Mouse (Mus musculus) adrenal gland, postnatal 4 days (tissue): ENCODE results near the gene Plxna1. TPM values are rescaled to one million over a fixed set of nuclear protein-coding genes. Genes with fewer than 3 reads are reported as not detected.

Experiments used
- DNase-seq, 2 experiments: peaks; one replicate each; pipeline ENCODE4 v3.0.0; 2021 to 2022; ENCODE audit warnings: low spot score in 2 of 2, mixed read lengths in 2 of 2
- total RNA-seq, 2 experiments: library from RNA; stranded (reverse); gene quantifications; 2 replicates each; pipeline ENCODE4 v1.2.3; 2021

Gene Plxna1
- total RNA-seq, 2 experiments from 2014 or later, result 67.4 to 77.6 TPM

DNA sequence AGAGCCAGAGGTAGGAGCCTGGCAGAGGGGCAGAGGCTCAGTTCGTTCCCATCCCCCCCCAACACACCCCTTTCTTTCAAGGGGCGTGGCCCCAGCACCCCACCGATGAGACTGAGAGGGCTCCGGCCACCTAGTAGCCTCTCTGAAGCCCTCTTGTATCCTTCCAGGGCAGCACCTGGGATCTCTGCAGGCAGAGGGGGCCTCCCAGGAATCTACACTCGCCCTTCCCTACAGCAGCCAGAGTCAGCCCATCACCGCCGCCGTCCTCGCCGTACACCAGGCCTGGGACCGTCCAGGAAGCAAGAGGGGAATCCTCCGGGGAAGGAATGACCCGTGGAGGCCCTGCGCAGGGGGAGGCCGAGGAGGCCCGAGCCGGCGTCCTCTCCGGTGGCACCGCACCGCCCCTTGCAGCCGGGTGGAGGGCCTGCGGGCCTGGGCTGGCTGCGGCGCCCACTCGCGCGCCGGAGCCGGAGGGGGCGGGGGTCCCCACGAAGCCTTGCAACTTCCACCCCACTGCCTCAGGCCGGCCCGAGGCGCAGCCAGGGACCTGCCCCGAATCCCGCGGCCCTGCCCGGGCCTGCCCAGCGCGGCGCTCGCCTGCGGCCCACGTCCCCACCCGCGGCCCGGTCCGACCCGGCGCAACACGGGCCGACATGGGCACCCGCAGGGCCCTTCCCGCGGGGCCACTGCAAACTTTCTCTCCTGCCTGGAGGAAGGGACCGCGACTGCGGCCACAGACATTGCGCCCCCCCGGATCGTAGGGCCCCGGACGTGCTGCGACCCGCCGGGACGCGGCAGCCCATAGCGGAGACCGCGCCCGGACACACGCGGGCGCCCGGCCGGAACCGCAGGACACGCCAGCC lies 771 bp downstream of the Plxna1 start:
- DNase-seq, result peak in 1 of 2 experiments; percentile 44

DNA sequence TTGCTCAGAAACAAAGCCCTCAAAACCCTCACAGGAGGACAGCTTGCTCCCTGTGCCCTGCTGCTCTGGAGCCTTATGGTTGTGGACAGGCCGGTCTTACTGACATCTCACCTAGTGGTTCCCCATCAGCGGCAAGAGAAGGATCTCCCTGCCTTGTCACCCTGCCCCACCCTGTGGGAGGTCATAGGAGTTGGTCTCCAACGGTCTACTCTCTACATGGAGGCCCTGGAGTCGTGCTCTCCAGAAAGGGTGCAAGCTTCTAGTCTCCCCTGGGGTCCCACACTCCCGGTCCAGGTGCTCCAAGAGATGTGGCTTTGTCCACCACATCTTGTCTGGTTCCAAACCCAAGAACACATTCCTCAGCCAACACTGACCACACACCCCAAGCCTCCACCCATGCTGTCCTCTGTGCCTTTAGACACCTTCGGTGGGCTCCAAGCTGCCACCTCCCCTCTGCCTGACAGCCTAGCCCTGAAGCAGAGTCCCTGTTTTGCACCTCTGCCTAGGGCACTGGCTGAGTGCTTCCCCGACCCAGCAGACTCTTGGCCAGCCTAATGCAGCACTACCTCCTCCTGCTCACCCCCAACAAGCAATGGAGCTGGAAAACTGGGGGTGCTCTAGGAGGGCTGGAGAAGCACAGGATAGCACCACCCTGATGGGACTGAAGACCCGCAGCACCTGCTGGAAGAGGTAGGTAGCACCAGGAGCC lies 1.6 kb downstream of the Plxna1 start:
- DNase-seq, result no peak

DNA sequence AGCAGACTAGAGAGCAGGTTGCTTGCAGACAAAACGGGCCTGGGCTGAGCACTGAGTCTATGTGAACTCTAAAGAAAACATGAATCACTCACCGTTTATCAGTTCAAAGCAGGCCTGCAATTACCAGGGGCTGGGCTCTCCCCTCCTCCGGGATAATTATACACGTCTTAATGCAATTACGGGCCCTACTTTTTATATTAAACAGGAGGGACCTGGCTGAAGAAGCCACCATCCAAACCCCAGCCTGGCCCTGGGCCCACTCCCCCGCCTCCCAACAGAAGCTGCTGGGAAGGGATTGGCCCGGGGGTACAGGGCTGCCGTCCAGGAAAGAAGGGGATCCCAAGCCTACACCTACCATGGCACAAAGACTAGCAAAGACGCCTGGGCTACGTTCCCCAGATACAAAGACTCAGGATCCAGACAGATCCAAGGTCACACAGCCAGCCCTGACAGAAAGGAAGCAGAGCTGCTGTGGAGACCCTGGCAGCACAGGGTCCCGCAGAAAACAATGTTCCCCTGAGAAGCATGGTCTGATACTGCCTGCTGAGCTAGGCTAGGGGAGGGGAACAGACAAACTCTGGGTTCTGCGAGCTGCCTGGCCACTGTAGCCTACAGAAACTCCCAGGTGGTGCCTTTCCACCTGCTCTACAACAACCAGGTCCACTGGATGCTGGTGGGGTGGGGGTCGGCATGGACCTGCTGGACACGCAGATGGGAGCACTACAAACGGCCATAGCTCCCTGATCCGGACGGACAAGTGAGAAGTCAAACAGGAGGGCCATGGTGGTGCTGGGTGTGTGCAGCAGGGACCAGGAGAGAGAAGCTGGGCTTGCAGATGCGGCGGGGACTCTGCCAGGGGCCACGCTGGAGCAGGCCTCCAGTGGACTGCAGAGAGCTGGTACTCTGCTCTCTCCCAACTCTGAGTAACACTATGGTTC lies 2.4 kb downstream of the Plxna1 start:
- DNase-seq, result no peak

DNA sequence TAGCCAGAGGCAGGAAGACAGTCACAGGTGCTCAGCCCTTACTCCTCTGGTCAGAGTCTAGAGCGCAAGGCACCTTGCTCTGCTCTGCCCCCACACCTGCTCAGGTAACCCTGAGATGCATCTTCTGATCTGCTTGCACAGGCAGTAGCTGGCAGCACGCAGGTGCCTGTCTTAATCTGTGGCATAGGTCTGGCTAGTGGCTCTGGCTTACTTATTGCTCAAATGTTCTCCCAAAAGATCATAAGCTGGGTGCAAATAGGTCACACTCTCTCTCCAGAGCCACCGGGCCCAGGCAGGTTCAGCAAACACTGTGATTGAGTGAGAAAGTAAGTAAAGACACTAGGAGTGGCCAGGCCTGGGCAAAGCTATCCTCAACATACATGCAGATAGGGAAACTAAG lies 3.2 kb downstream of the Plxna1 start:
- no peak for DNase-seq

DNA sequence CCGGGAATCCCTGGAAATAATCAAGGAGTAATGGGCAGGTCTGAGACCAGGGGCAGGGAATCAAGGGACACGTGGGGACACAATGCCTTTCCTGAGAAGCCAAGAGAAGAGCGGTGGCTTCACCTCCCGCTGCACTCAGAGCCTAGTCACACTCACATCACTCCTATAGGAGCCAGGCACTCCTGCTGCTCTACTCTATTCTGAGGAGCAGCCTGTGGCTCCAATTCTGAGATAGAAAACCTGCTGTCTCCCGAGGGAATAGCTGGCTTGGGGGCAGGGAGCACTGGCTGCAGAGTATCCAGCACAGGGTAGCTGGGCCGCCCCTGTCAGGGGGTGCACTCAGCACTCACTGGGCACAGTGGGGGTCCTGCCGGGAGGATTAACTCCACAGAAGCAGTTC lies 6.8 kb downstream of the Plxna1 start:
- DNase-seq, result no peak

DNA sequence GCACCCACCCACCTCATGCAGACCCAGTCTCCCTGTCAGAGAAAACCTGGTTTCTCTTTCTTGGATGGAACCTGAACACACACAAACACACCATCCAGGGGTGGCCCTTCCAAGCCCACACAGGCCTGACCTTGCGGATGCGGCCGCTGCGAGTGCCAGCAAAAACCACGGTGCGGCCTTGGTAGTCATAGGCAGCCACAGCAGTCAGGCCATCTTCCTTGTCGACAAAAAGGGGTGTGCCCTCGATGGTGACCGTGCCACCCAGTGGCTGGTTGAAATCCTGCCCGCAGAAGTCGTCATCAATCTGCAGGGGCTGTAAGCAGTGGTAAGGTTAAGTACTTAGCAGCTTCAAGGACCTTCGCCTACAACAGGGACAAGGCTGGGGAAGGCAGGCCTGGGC lies 7.7 kb downstream of the Plxna1 start:
- DNase-seq, result peak in 1 of 2 experiments; percentile 66

DNA sequence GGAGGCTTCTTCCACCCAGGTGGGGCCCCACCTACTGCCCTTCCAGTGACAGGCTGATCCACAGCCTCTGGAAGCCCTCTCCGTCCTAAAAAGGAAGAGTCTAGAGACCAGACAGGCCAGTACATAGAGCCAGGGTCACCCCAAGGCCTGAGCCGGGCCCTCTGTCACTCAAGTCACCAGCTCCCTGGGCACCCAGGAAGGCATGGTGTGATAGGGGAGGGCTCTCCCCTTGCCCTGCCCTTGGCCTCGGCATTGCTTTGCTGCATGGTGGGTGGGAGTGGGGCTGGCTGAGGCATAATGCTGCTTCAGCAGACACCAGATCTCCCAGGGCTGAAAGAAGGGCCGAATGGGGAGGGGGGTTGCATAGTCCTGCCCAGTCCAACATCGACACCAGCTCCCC lies 8.3 kb downstream of the Plxna1 start:
- DNase-seq, result no peak

DNA sequence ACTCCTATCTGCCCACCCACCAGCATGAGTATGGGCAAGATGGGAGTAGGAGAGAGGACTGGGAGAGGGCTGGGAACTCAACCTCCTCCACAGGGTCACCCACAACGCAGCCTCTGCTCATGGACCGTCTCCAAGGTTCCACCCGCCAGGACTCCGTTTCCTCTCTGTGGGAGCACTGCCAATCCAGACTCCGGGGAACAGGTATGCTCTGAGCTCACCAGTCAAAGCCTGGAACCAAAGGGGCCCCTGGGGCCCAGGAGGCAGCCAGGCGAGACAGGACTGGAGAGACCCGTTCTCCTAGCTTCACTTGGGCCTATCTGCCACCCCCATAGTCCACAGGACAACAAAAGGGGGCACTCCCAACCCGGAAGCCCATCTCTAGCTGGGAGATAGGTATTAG lies 9.3 kb downstream of the Plxna1 start:
- no peak for DNase-seq

DNA sequence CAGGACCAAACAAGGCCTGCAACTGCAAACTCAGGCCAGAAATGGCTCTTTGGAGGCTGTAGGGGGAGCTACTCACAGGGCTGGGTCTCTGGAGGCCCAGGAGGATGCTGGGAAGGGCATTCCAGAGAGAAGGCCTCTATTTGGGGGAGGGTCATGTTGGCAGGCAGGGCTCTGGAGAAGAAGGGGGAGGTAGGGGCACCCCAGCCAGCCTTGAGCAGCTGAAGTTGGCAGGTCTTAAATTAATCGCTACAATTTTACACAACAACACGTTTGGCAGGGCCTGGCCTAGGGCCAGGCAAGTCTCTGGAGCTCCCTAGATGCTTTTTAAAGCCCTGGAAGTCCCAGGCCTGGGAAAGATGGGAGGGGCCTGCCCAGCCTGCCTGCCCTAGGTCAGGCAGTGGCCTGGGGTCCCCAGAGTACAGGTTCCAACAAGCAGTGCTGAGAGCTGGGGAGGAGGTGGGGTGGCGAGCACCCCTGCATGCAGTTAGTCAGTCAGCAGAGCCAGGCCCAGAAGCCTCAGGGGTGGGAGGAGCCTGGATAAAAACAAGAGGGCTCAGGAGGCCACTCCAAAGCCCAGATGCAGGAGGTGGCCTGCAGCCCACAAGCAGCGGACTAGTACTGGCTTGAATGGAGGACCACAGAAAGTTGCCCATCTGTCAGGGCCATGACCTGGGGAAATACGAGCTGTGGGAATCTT lies 10.8 kb downstream of the Plxna1 start:
- peak in 1 of 2 experiments; percentile 45 for DNase-seq

DNA sequence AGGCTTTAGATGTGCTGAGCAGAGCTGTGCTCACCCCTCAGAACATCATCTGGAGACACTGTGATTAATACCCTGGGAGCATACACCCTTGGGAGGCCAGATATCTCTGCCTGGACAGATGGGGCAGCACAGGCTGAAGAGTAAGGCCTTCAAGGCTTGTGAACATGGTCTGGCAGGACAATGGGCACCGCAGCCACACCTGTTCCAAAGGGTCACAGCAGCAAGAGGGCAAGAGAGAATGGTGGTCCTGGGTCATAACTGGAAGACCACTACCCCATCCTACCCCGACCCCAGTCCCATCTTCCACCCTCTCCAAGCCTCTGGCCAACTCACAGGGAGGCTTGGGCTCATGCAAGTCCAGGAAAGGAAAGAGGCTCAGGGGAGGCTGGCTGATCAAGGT lies 11.9 kb downstream of the Plxna1 start:
- no peak for DNase-seq

DNA sequence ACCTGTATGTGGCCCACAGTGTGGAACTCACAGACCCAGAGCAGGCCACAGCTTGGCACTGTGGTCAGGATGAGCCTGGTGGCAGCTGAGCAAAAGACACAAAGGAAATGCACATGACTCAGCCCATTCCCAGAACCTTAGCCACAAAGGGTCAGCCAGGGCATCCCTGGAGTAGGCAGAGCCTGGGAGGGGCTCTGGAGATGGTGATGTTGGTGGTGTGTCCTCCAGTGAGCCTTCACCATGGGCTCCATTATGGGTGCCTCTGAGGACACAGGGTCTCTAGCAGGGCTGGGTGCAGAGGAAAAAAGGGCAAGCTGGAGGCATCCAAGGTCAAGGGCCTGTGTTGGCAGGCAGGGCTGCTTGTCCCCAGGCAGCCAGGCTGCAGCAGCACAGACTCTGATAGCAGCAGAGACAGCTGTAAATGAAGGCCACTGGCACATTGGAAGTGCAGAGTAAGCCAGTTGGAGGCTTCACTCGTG lies 12.3 kb downstream of the Plxna1 start:
- DNase-seq, result no peak

DNA sequence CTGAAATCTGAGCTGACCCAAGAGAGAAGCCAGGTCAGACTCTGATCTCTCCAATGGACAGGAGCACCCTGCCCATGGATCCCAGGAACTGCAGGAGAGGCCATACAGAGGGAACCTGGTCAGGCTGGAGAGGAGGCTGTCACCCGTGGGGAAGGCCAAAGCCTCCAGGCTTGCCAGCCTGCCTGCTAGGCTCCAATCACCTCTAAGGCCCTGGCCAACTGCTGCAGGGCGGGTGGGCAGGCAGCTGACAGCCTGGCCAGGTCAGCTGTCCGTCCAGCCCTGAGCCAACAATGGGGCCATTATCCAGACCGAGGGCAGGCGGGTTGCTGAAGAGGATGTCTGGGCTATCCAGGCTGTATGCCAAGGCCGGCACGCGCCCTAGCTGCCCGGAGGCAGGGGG lies 14.1 kb downstream of the Plxna1 start:
- DNase-seq, result no peak

DNA sequence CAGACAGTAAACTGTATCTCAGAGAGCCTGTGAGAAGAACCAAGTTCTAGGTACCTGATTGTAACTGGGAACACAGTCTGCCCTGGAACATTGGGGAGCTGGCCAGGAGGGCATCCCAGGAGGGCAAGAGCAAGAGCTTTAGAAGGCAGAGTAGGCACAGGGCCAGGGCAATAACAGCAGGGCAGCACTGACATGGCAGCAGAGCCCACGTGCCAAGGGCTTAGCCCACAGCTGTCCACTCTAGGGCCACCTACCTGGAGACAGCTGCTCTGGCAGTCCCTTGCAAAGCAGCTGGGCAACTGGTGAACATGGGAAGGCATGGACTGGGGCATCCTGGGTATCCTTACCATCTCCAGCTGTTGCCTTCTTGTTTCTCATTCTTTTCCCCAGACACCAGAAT lies 14.6 kb downstream of the Plxna1 start:
- DNase-seq, result no peak

DNA sequence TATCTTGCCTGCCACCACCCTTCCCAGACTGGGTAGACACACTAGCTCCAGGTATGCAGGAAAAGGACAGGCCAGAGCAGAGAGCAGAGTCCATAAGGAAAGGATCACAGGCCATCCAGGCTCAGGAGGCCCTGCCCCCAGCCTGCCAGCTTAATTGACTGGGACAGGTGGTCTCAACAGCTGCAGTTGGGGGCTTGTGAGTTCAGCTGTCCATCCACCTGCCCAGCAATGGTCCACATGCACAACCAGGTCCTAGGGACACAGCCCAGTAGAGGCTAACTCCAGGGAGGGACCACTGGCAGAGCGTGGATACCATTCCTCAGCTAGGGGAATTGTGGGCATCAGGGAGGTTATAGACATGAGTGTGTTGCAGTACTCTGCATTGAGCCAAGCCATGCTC lies 16.6 kb downstream of the Plxna1 start:
- DNase-seq, result no peak

DNA sequence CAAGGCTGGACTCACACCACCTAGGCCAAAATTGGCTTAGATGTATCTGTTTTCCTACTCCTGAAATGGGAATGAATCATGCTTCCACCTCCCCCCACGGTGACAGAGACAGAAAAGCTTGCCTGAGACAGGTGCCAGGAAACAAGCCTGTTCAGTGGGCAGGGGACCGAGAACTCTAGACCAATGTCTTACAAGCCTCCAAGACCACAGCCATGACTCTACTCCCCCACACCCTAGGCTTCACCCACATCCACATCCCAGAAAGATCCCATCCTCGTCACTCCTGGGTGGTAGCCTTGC lies 17.0 kb downstream of the Plxna1 start:
- DNase-seq, result no peak

DNA sequence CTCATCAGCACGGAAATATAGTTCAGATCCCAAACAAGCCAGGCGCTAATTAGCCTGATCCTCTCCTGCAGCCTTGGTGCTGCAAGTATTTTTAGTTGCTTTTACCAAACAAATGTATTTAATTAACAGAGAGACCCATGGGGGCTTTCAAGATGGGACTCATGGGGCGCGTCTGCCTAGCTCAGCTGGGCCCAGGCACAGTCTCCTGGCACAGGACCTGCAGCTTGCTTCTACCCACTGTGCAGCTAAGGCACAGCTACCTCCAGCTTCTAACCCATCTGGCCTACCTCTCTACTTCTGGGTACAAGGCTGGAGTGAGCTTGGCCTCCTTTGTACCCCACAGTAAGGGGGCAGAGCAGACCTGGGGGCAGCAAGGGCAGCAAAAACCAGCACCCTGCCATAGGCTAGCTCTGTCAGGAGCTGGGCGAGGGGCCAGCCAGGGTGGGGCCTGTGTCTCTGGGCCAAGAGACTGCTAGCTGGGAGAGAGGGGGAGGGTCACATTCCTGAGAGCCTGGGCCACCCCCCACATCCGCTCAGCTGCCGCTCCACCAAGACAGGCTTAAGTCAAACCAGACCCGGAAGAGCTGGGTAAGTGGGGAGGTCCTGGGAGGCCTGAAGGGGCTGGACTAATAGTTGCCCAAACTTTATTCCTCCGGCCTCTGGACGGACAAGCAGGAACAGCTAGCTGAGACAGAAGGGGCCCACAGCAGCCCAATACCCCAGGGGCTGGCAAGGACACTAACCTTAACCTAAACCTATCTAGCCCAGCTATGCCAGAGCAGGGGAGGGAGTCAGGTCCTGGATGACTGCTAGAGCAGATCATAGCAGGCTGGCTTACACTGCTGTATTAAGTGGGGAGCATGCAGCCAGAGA lies 17.6 kb downstream of the Plxna1 start:
- DNase-seq, result peak in 1 of 2 experiments; percentile 37

DNA sequence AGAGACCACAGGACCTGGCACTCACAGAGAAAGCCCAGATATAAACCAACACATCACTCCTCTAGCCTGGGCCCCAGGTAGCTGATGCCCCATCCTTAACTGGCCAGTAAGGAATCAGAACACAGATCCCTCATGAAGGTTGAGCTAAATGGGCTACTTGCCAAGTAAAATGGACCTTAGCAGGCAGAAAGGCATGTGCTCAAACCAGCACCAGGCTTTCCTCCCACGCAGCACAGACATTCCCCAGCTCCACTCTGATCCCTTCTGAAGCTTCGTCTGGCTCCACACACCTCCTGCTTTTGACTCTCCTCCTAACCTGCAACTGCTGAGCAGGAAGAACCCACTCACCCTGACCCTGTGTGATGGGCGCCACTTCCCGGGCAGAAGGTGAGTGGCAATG lies 20.4 kb downstream of the Plxna1 start:
- DNase-seq, result no peak

DNA sequence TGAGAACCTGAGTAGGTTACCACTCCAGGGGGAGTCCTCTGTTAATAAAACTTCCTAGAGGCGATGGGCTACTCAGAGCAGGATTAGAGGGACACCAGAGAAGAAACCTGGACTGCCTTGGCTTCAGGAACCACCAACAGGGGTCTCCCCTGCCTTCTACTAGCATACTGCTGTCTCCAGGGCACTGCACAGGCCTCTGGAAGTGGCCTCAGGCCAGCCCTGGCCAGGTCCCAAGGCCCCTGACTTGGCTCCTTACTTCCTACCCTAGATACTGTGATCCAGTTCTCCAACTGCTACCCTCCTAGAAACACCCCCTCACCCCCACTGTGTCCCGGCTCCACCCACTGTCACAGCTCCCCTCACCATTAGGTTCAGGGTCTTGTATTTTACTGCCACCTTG lies 23.0 kb downstream of the Plxna1 start:
- peak; percentile 46 to 54 for DNase-seq

DNA sequence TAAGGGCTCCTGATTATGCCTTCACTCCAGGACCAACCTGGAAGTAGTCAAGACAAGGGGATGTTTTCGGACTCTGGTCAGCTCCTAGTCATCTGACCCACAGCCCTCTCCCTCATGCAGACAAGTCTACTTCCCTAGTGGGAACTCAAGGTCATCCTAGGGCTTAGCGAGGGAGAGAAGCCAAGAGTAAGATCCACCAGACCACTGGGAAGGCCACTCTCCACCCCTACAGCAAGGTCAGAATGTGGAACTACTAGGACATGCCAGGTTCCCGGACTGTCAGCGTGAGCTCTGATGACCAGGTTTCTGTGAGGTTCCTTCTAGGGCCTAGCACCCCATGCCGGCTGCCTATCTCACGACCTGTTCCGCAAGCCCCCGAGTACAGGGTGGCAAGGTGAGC lies 23.7 kb downstream of the Plxna1 start:
- DNase-seq, result no peak

DNA sequence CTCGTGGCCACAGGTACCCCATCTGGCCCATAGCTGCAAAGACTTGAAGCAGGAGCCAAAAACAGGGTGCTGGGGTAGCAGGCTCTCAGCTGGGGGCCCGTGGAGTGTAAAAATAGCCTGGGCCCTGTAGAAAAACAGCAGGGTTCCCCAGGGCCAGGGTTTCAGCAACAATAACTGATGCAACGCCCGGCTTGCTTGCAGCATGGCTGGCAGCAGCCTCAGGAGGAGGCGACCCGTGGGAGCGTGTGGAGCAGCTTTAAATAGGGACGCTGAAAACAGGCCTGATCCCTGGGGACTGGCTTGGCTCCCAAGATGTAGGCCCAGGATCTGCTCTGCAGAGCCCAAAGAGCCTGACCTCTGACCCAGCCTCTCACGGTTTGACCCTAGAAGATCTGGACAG lies 24.8 kb downstream of the Plxna1 start:
- DNase-seq, result no peak
